Mouse (Mus musculus) kidney, postnatal 0 days (tissue): ENCODE measurements at regions not wholly inside any gene's neighbourhood (a gene's known extent, or its start where the extent isn't known, plus 50 kb on each side); places are given as distances from the start of the nearest gene placed in this dataset.

Source experiments
- ATAC-seq: fragments of 200-750 bp; cut with Nextera tagmentation; replicated peaks from 2 replicates; pipeline ENCODE4 v1.8.0; 2017; ENCODE audit warnings: low read depth, moderate number of reproducible peaks, moderate TSS enrichment, moderate library complexity; ENCODE audit not compliant: low FRiP score
- DNase-seq: peaks from one replicate; pipeline ENCODE4 v3.0.0-alpha.2; 2016; ENCODE audit warnings: low spot score
- H3K27ac ChIP-seq: fragments of 300-500 bp; sonication (generic); 2 replicates; pipeline ENCODE4 v1.5.1; 2014; ENCODE audit warnings: mild to moderate bottlenecking
- H3K27me3 ChIP-seq: fragments of 300-500 bp; sonication (generic); 2 replicates; pipeline ENCODE4 v1.6.1; 2014; ENCODE audit warnings: low read length, mixed read lengths; ENCODE audit not compliant: insufficient read depth
- H3K36me3 ChIP-seq: fragments of 300-500 bp; sonication (generic); 2 replicates; pipeline ENCODE4 v1.6.1; 2014; ENCODE audit warnings: low read length, mixed read lengths; ENCODE audit not compliant: insufficient read depth
- H3K4me1 ChIP-seq: fragments of 300-500 bp; sonication (generic); replicated peaks from 2 replicates; pipeline ENCODE4 v1.6.1; 2014; ENCODE audit warnings: antibody characterized with exemption, low read length, mixed read lengths; ENCODE audit not compliant: insufficient read depth
- H3K4me2 ChIP-seq: fragments of 300-500 bp; sonication (generic); 2 replicates; pipeline ENCODE4 v1.6.1; 2014; ENCODE audit warnings: mild to moderate bottlenecking, low read length, moderate library complexity, mixed read lengths
- H3K4me3 ChIP-seq: fragments of 300-500 bp; sonication (generic); replicated peaks from 2 replicates; pipeline ENCODE4 v1.5.1; 2014; ENCODE audit warnings: low read depth, low read length
- H3K9ac ChIP-seq: fragments of 300-500 bp; sonication (generic); 2 replicates; pipeline ENCODE4 v1.6.1; 2014; ENCODE audit warnings: low read depth, low read length
- H3K9me3 ChIP-seq: fragments of 300-500 bp; sonication (generic); replicated peaks from 2 replicates; pipeline ENCODE4 v1.6.1; 2016; ENCODE audit warnings: low read length, inconsistent platforms, mixed read lengths
- CTCF ChIP-seq: IDR thresholded peaks from 2 replicates; pipeline ENCODE4 v1.5.1; 2016; ENCODE audit warnings: antibody characterized with exemption, low read depth, mild to moderate bottlenecking, moderate library complexity
- WGBS: fragments of 180-500 bp; shearing (Covaris S2); extraction: QIAGEN DNeasy Blood & Tissue Kit; methylation state at CpG from one replicate; pipeline ENCODE4 v1.1.7; 2014; 5-methylcytosine and 5-hydroxymethylcytosine counted together

DNA sequence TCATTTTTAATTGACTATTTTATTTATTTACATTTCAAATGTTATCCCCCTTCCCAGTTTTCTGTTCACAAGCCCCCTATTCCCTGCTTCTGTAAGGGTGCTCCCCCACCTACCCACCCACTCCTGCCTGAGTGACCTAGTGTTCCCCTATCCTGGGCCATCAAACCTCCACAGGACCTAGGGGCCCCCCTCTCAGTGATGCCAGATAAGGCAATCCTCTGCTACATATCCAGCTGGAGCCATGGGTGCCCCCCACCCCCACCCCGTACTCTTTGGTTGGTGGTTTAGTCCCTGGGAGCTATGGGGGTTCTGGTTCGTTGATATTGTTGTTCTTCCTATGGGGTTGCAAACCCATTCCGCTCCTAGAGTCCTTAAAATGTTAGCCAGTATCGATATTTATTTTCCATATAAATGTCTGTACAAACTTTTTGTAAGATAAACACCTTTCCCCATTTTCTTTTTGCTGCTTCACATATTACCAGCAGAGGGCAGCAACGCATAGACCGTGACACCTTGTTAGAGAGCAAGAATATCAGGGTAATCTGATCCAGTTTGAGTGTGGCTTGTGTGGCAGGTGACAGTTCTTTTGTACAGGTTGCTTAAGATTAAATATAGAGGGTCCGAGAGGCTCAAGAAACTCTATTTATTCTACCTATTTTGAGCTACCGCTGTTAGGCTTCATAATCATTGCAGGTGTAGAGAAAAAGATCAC lies 177.2 kb upstream of the Scn7a start:
- H3K9ac ChIP-seq, result no peak overlapping the region
- H3K27ac ChIP-seq, result no peak overlapping the region
- H3K27me3 ChIP-seq, result no peaks in the 10 kb centered on the region
- WGBS, result 24% methylated on average over 8 of the region's 8 CpGs
- H3K9me3 ChIP-seq, result no peaks in the 10 kb centered on the region
- no peak overlapping the region for H3K4me3 ChIP-seq
- peak; percentile 52; the same call in 1 of the 2 replicates for ATAC-seq
- DNase-seq, result peak; percentile 80
- no peaks in the 10 kb centered on the region for H3K4me1 ChIP-seq
- TF ChIP-seq CTCF, result peak; percentile 91
- no peak overlapping the region for H3K4me2 ChIP-seq
- no peaks in the 10 kb centered on the region for H3K36me3 ChIP-seq

DNA sequence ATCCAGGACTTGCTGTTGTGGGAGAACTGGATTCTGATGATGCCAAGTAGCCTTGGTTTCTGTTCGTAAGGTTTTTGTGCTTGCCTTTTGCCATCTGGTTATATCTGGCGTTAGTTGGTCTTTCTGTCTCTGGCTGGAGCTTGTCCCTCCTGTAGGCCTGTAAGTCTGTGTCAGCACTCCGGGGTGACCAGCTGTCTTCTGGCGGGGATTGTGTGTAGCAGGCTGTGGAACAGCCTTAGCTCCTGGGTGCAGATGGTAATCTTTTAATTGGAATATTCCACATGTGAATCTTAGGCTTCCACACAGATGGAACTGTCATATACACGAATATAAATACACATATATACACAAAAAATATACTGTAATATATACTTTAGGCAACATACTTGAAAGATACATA lies 156.5 kb upstream of the Scn7a start:
- H3K27ac ChIP-seq, result no peak overlapping the region
- no peaks in the 10 kb centered on the region for H3K4me1 ChIP-seq
- H3K4me2 ChIP-seq, result no peak overlapping the region
- no peaks in the 10 kb centered on the region for H3K27me3 ChIP-seq
- DNase-seq, result no peak
- no peaks in the 10 kb centered on the region for H3K9me3 ChIP-seq
- H3K4me3 ChIP-seq, result no peak overlapping the region
- no peak overlapping the region for H3K9ac ChIP-seq
- 77% methylated on average over 5 of the region's 5 CpGs for WGBS
- TF ChIP-seq CTCF, result no peak
- no peak for ATAC-seq
- no peaks in the 10 kb centered on the region for H3K36me3 ChIP-seq

DNA sequence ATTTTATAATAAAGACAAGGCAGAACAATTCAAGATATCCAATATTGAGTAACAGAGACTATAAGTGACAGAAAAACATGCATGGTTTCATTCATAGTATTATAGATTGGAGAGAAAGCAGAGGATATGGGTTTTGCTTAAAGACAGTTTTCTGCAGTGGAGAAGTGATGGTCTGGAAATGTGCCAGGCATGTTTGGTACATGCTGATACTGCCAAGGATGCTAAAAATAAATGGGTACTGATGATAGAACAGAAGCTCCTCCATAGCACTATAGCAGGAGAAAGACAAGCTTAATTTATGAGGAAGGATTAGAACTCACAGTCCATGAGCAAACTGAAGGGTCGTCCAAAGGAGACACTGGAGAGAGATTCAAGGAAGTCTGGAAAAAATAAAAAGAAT lies 113.3 kb upstream of the Scn7a start:
- no peak overlapping the region for H3K27ac ChIP-seq
- no peak for TF ChIP-seq CTCF
- H3K9me3 ChIP-seq, result no peaks in the 10 kb centered on the region
- H3K4me2 ChIP-seq, result no peak overlapping the region
- WGBS, result 76% methylated on average over 1 of the region's 1 CpGs
- H3K9ac ChIP-seq, result no peak overlapping the region
- no peak overlapping the region for H3K4me3 ChIP-seq
- H3K27me3 ChIP-seq, result no peaks in the 10 kb centered on the region
- H3K4me1 ChIP-seq, result no peaks in the 10 kb centered on the region
- DNase-seq, result no peak
- no peak for ATAC-seq
- H3K36me3 ChIP-seq, result no peaks in the 10 kb centered on the region

DNA sequence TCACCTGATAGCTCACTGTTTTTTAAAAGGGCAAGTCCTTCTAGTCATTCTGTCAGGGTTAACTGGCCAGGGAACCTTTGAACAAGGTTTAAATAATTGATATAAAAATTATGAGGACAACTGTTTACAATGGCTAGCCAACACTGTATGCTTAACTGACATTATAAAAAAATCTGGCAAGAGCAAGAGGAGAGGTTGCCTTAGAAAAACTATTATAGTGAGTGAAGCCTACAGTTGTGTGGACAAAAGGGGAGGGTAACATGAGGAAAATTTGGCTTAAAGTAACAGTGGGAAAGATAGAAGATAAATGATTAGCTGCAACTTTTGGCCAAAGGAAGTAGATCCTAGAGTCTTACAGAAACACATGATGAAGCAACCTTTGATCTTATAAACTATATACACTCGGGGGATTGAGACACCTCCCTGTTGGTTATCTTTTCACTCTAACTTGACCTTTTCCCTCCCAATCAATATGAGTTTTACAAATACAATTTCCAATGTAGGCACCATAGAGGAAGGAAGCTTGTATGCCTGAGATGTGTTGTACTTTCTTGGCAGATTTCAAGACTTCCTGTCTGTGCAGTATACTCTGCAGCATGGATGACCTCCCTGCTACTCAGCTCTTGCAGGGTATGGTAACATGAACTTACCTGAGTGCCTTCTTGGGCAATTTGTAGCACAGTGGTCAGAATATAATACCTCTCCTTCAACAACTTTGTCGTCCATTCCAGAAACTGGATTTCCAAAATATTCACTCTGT lies 82.9 kb upstream of the Scn7a start:
- no peak for TF ChIP-seq CTCF

More for the DNA sequence above, 82.9 kb upstream of the Scn7a start:
- H3K4me1 ChIP-seq, result no peaks in the 10 kb centered on the region
- no peak overlapping the region for H3K27ac ChIP-seq
- H3K9me3 ChIP-seq, result no peaks in the 10 kb centered on the region
- 50% methylated on average over 2 of the region's 2 CpGs for WGBS
- no peaks in the 10 kb centered on the region for H3K36me3 ChIP-seq
- no peak overlapping the region for H3K4me2 ChIP-seq
- H3K4me3 ChIP-seq, result no peak overlapping the region
- ATAC-seq, result no peak
- H3K9ac ChIP-seq, result no peak overlapping the region
- no peaks in the 10 kb centered on the region for H3K27me3 ChIP-seq
- DNase-seq, result no peak
